Mouse (Mus musculus) neural tube, embryonic 15.5 days (tissue): ENCODE measurements around the gene Rpl10. TPM values are rescaled to one million over a fixed set of nuclear protein-coding genes. Genes with fewer than 3 reads are reported as not detected.

Source experiments
- microRNA-seq: library from miRNA; unstranded; fragments of <30 nt; microRNA quantifications from one replicate; pipeline ENCODE4, GENCODE M21; 2017
- polyA plus RNA-seq: library from polyadenylated mRNA; unstranded; fragments of >200 nt; fragmentation: Nextera tagmentation; extraction: Ambion mirVana; gene quantifications from 2 replicates; pipeline ENCODE4 v1.2.1, GENCODE M21; 2015

Gene Rpl10
- polyA plus RNA-seq, 1 experiment from 2014 or later: 436 TPM

Small RNAs within 50 kb of the gene (microRNA-seq; reads per million reads assigned to microRNA genes)
- not detected for gene Mir7091
- gene Mir7092: 0.69 reads per million

Other genes starting within 250 kb of the Rpl10 start
- 42.3 and 51.5 TPM in 2 replicates for gene Irak1, start 246.9 kb upstream of the Rpl10 start, polyA plus RNA-seq
- not detected in 2 replicates for gene Opn1mw, start 143.3 kb upstream of the Rpl10 start, polyA plus RNA-seq
- gene Mecp2, start 135.4 kb upstream of the Rpl10 start, polyA plus RNA-seq: 11.2 and 11.7 TPM in 2 replicates
- not detected in 2 replicates for gene Tex28, start 103.0 kb upstream of the Rpl10 start, polyA plus RNA-seq
- 0.08 and 0.09 TPM in 2 replicates for gene Tktl1, start 93.6 kb upstream of the Rpl10 start, polyA plus RNA-seq
- gene Flna, start 21.0 kb upstream of the Rpl10 start, polyA plus RNA-seq: 67.3 and 100 TPM in 2 replicates
- gene Emd, start 16.1 kb upstream of the Rpl10 start, polyA plus RNA-seq: 13.2 and 17.9 TPM in 2 replicates
- gene Taz, start 11.1 kb downstream of the Rpl10 start, polyA plus RNA-seq: 84.0 and 87.7 TPM in 2 replicates
- 5.1 and 7.8 TPM in 2 replicates for gene Dnase1l1, start 11.5 kb downstream of the Rpl10 start, polyA plus RNA-seq
- 283 and 302 TPM in 2 replicates for gene Atp6ap1, start 26.3 kb downstream of the Rpl10 start, polyA plus RNA-seq
- 798 and 909 TPM in 2 replicates for gene Gdi1, start 34.2 kb downstream of the Rpl10 start, polyA plus RNA-seq
- gene Fam50a, start 42.2 kb downstream of the Rpl10 start, polyA plus RNA-seq: 60.0 and 62.1 TPM in 2 replicates
- gene Plxna3, start 58.3 kb downstream of the Rpl10 start, polyA plus RNA-seq: 33.8 and 41.9 TPM in 2 replicates
- 77.5 and 86.0 TPM in 2 replicates for gene Lage3, start 82.8 kb downstream of the Rpl10 start, polyA plus RNA-seq
- 65.9 and 68.3 TPM in 2 replicates for gene Ubl4a, start 102.4 kb downstream of the Rpl10 start, polyA plus RNA-seq
- gene Slc10a3, start 102.5 kb downstream of the Rpl10 start, polyA plus RNA-seq: 8.9 and 9.5 TPM in 2 replicates
- 36.6 TPM in 2 replicates for gene Fam3a, start 122.5 kb downstream of the Rpl10 start, polyA plus RNA-seq
- gene Ikbkg, start 122.5 kb downstream of the Rpl10 start, polyA plus RNA-seq: 14.1 and 15.8 TPM in 2 replicates
- gene G6pdx, start 158.4 kb downstream of the Rpl10 start, polyA plus RNA-seq: 43.4 and 50.2 TPM in 2 replicates
- gene Gm6880, start 210.6 kb downstream of the Rpl10 start, polyA plus RNA-seq: not detected in 2 replicates